Mouse (Mus musculus): ENCODE results near the gene Unc93a2. TPM values are rescaled to one million over a fixed set of nuclear protein-coding genes. Genes with fewer than 3 reads are reported as not detected.

Gene Unc93a2
- total RNA-seq (2023), result not detected

DNA sequence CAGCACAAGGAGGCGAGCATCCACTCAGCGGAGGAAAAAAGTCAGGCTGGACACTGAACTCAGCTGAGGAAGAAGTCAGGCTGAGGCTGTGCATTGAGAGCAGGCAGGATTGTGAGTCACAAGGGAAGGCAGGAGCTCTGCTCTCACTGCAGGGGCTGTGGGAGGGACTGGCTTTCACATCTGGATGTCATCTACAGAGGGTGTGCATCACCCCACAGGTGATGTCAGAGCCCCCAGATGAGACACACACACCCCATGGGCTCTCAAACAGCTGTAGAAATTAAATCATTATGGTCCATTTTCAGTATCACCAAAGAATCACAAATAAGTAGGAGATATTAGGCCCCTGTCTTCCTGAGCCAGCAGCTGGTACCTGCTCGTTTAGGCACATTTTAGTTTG lies at the start of gene Unc93a2:
Unc93a2 (minus strand) TSS at position 101 of the 400 bp plus-strand sequence.

DNA sequence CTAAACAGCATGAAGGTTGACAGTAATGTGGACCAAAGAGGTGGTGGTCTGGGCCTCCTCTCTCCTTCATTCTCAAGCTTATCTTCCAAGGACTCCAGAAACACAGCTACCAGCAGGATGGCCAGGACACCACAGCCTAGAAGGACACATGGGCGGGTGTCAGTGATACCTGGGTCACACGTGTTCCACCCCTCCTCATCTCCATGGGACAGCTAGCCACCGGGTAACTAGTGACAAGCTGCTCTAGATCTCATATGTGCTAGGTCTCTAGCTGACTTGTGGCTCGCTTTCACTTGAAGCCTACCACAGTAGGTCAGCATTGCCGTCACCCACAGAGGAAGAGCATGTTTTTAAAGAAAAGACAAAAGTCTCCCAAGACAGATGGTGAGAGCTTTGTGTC lies 13.4 kb downstream of the Unc93a2 start, which contains the start of gene Gm49630:
Gm49630 (minus strand) TSS at position 101 of the 400 bp plus-strand sequence.

DNA sequence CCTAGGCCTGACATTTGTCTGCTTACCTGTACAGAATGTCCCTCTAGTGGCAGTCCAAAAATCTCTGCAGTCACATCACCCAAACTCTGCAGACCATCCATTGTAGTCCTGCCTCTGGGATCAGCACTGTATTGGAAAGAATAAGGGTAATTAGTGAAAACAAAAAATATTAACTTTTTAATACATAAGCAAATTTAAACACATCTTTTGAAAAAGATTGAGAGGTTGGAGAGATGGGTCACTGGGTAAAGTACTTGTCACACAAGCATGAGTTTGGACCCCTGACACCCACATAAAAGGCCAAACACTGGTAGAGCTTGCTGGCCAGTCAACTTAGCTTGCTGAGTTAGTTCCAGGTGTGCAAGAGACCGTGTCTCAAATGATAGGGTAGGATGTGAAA lies 32.7 kb downstream of the Unc93a2 start, which contains the start of gene Ttll2:
Ttll2 (minus strand) TSS at position 101 of the 400 bp plus-strand sequence.

DNA sequence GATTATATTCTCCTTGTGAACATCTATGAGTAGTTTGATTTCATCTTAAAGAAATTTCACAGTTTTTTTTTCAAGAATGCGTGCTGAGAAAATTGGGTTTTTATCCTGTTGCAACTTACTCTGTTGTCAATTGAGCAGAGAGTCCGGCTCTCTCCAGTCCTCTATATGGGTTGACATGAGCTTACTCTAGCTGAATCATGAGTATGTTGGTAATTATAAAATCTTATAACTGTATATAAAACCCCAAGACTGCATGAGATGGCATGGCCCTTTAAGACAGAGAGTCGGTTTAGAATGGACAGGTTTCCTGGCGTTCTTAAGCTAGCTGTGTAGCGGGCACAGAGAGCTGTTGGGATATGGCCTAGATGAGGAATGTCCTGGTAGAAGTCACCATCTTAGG lies 60.9 kb downstream of the Unc93a2 start, which contains the start of gene Tcp10a:
Tcp10a (plus strand) TSS at position 301 of the 400 bp plus-strand sequence.

Other genes with a start within 250 kb of the Unc93a2 start
- 12.1 TPM for gene Rps6ka2, start 215.3 kb downstream of the Unc93a2 start, total RNA-seq (2023)
- gene Tcp10a, start 60.8 kb downstream of the Unc93a2 start, total RNA-seq (2023), result not detected
- gene Ttll2, start 32.8 kb downstream of the Unc93a2 start, total RNA-seq (2023), result not detected
- gene Gm49630, start 13.5 kb downstream of the Unc93a2 start, total RNA-seq (2023), result not detected

Data from CD4-positive naive resting alpha-beta T cell, adult 57 days (primary cell).